In genomic region chr1:155158970-155159484, GRCm38 (mm10) we compare ENCODE assay signal across 8 mouse cellular contexts. TPM values are rescaled to one million over a fixed set of nuclear protein-coding genes. Genes with fewer than 3 reads are reported as not detected.
DNase-seq lines count a peak whose midpoint lies in the region; ATAC-seq and TF ChIP-seq lines count a peak whose summit lies in the region.

No protein-coding gene starts in this region.

- TF ChIP-seq CTCF in heart, adult 2 months (IDR thresholded peaks at IDR 0.05) = peak; percentile 38
- TF ChIP-seq CTCF in liver, embryonic 14.5 days (IDR thresholded peaks at IDR 0.05; ENCODE audit: low read depth) = 0 out of 2 replicates have a peak, but pooled peaks have one; percentile 7

- H3K4me2 ChIP-seq in liver, embryonic 14.5 days (ENCODE audit: low read depth) = peak overlapping the region; percentile 98
- peak overlapping the region; percentile 62 for H3K4me2 ChIP-seq in neural tube, embryonic 12.5 days (replicated peaks)

- H3K4me3 ChIP-seq in heart, adult 2 months = peak overlapping the region; percentile 88
- H3K4me3 ChIP-seq in liver, embryonic 14.5 days (ENCODE audit: insufficient read depth in 1 of 2, low read depth in 2 of 2, low read length in 2 of 2) = peak overlapping the region; percentile 72 to 83
- H3K4me3 ChIP-seq in neural tube, embryonic 12.5 days = peak overlapping the region; percentile 85

- DNase-seq in urinary bladder, adult 18-20 months (ENCODE audit: low spot score in 2 of 2) = peak; percentile 14 to 50
- DNase-seq in urinary bladder, postnatal 10 days (ENCODE audit: low spot score) = no peak
- DNase-seq in cerebellum, postnatal 4 days (ENCODE audit: low spot score in 2 of 2) = peak; percentile 35 to 49
- peak; percentile 72 to 74 for DNase-seq in heart, adult 2 months
- DNase-seq in kidney, adult 9 months = peak; percentile 43
- no peak for DNase-seq in liver, embryonic 14.5 days (ENCODE audit: low read depth in 3 of 3, low spot score in 3 of 3)
- peak; percentile 62 to 66 for DNase-seq in thymus, postnatal 10 days (ENCODE audit: low spot score in 2 of 2)

- H3K9me3 ChIP-seq in liver, embryonic 14.5 days (ENCODE audit: control insufficient read depth, low read length) = no peaks in the 10 kb centered on the region
- no peaks in the 10 kb centered on the region for H3K9me3 ChIP-seq in neural tube, embryonic 12.5 days

- peak overlapping the region; percentile 93 for H3K9ac ChIP-seq in heart, adult 2 months (ENCODE audit: low read depth, low read length)
- H3K9ac ChIP-seq in liver, embryonic 14.5 days (replicated peaks) = peak overlapping the region; percentile 69
- H3K9ac ChIP-seq in neural tube, embryonic 12.5 days = peak overlapping the region; percentile 92

- no peak for TF ChIP-seq EP300 in heart, adult 2 months (IDR thresholded peaks at IDR 0.05; ENCODE audit: insufficient read depth, low read depth, low read length)
- no peak for TF ChIP-seq EP300 in liver, embryonic 14.5 days (IDR thresholded peaks at IDR 0.05; ENCODE audit: low read depth)

- no peaks in the 10 kb centered on the region for H3K27me3 ChIP-seq in heart, adult 2 months (ENCODE audit: control insufficient read depth, insufficient read depth, low read length)
- no peaks in the 10 kb centered on the region; the same call in 1 of the 2 replicates for H3K27me3 ChIP-seq in liver, embryonic 14.5 days (ENCODE audit: control insufficient read depth, insufficient read depth, low read length)
- no peaks in the 10 kb centered on the region for H3K27me3 ChIP-seq in neural tube, embryonic 12.5 days (replicated peaks)

- ATAC-seq in liver, embryonic 14.5 days (ENCODE audit: insufficient read depth) = peak; percentile 43
- ATAC-seq in neural tube, embryonic 12.5 days (ENCODE audit: low FRiP score, low read depth) = peak; percentile 78; the same call in 1 of the 2 replicates

- intact Hi-C loops in heart, adult 2 months (cut with DNase I) = loop anchor here (2.0 to 10.0 kb wide), 3 partner anchors 18 to 256 kb away; partner anchors contain the start of gene Xpr1

- peak overlapping the region; percentile 93 for H3K27ac ChIP-seq in heart, adult 2 months
- H3K27ac ChIP-seq in liver, embryonic 14.5 days = no peak overlapping the region
- H3K27ac ChIP-seq in neural tube, embryonic 12.5 days = peak overlapping the region; percentile 75

- peaks cover 1% of the 10 kb centered on the region for H3K4me1 ChIP-seq in heart, adult 2 months (ENCODE audit: control insufficient read depth, insufficient read depth, low read length)
- H3K4me1 ChIP-seq in liver, embryonic 14.5 days (replicated peaks; ENCODE audit: control insufficient read depth in 2 of 2, insufficient read depth in 2 of 2, low read length in 1 of 2) = peaks cover 3 to 11% of the 10 kb centered on the region in 2 experiments; a peak in 3 of 4 replicates
- H3K4me1 ChIP-seq in neural tube, embryonic 12.5 days = 0 out of 2 replicates have a peak, but pooled peaks cover 7% of the 10 kb centered on the region

- TF ChIP-seq POLR2A in heart, adult 2 months (IDR thresholded peaks at IDR 0.05; ENCODE audit: insufficient read depth, low read depth, low read length) = no peak

- H3K79me2 ChIP-seq in heart, adult 2 months (replicated peaks; ENCODE audit: control insufficient read depth, insufficient read depth, low read length) = peaks cover 2% of the 10 kb centered on the region; the same call in 1 of the 2 replicates

- under 1% methylated on average over 46 of the region's 46 CpGs for WGBS in heart, adult 2 months
- under 1% methylated on average over 45 of the region's 46 CpGs for WGBS in liver, embryonic 14.5 days (ENCODE audit: insufficient replicate concordance)
- under 1% methylated on average over 46 of the region's 46 CpGs for WGBS in neural tube, embryonic 12.5 days

- no peaks in the 10 kb centered on the region for H3K36me3 ChIP-seq in heart, adult 2 months (ENCODE audit: control insufficient read depth, insufficient read depth, low read length)
- no peaks in the 10 kb centered on the region for H3K36me3 ChIP-seq in liver, embryonic 14.5 days (replicated peaks; ENCODE audit: control insufficient read depth, insufficient read depth, low read depth)
- H3K36me3 ChIP-seq in neural tube, embryonic 12.5 days = no peaks in the 10 kb centered on the region

RNA-seq across cellular contexts. Expression of gene Stx6, which starts 0.5 kb away (rescaled TPM):
- 10 to 100 TPM; 22.2 to 23.0 TPM for total RNA-seq in heart, adult 2 months (2021)
- polyA plus RNA-seq in heart, adult 2 months (2012; rRNA removed) = 18.0 and 19.0 TPM in 2 replicates
- 2.8 and 5.8 TPM in 2 replicates for polyA plus RNA-seq in liver, embryonic 14.5 days (2012; rRNA removed)
- 8.9 and 9.4 TPM in 2 replicates for polyA plus RNA-seq in liver, embryonic 14.5 days (2014; fragmentation: Nextera tagmentation; extraction: Ambion mirVana)
- polyA plus RNA-seq in neural tube, embryonic 12.5 days (2016; fragmentation: Nextera tagmentation; extraction: Ambion mirVana) = 129 and 131 TPM in 2 replicates

RNA-seq across cellular contexts. Expression of gene Mr1, which starts 12.4 kb away (rescaled TPM):
- 1 to 10 TPM; 6.5 to 6.7 TPM for total RNA-seq in heart, adult 2 months (2021)
- polyA plus RNA-seq in heart, adult 2 months (2012; rRNA removed) = 6.1 and 11.9 TPM in 2 replicates
- polyA plus RNA-seq in liver, embryonic 14.5 days (2012; rRNA removed) = 0.28 and 0.37 TPM in 2 replicates
- 0.27 and 0.52 TPM in 2 replicates for polyA plus RNA-seq in liver, embryonic 14.5 days (2014; fragmentation: Nextera tagmentation; extraction: Ambion mirVana)
- 0.76 and 1.0 TPM in 2 replicates for polyA plus RNA-seq in neural tube, embryonic 12.5 days (2016; fragmentation: Nextera tagmentation; extraction: Ambion mirVana)

RNA-seq across cellular contexts. Expression of gene Ier5, which starts 59.6 kb away (rescaled TPM):
- total RNA-seq in heart, adult 2 months (2021) = 10 to 100 TPM; 12.5 to 16.8 TPM
- polyA plus RNA-seq in heart, adult 2 months (2012; rRNA removed) = 9.8 and 13.5 TPM in 2 replicates
- 4.9 and 5.8 TPM in 2 replicates for polyA plus RNA-seq in liver, embryonic 14.5 days (2012; rRNA removed)
- polyA plus RNA-seq in liver, embryonic 14.5 days (2014; fragmentation: Nextera tagmentation; extraction: Ambion mirVana) = 2.9 and 3.3 TPM in 2 replicates
- 18.9 and 23.2 TPM in 2 replicates for polyA plus RNA-seq in neural tube, embryonic 12.5 days (2016; fragmentation: Nextera tagmentation; extraction: Ambion mirVana)

Comparison
In these comparisons a context has a peak if more than half of its experiments do, and no peak if none do; other contexts are left out.
1. DNase-seq: peak in urinary bladder, adult 18-20 months (2 of 2), cerebellum, postnatal 4 days (2 of 2), heart, adult 2 months (2 of 2), kidney, adult 9 months (single experiment) and thymus, postnatal 10 days (2 of 2); none in urinary bladder, postnatal 10 days (single experiment) and liver, embryonic 14.5 days (0 of 3).
2. Peak in every context shown above with its lines, with median percentiles within 50 percentile points of each other: H3K4me3 ChIP-seq and H3K9ac ChIP-seq.